Mouse (Mus musculus) G1E (cell line): ENCODE data around the gene Dmgdh.

Source experiments
- CTCF ChIP-seq: IDR thresholded peaks from 2 replicates; pipeline ENCODE4 v1.5.1; 2012; ENCODE audit warnings: low read depth, low read length, inconsistent platforms, mixed read lengths
- GATA1 ChIP-seq: IDR thresholded peaks from 2 replicates; pipeline ENCODE4 v1.6.1; 2012; ENCODE audit warnings: borderline replicate concordance, low read length, inconsistent platforms, mixed read lengths
- GATA2 ChIP-seq: IDR thresholded peaks from 2 replicates; pipeline ENCODE4 v1.6.1; 2012; ENCODE audit warnings: low read depth, low read length, inconsistent platforms, borderline replicate concordance

DNA sequence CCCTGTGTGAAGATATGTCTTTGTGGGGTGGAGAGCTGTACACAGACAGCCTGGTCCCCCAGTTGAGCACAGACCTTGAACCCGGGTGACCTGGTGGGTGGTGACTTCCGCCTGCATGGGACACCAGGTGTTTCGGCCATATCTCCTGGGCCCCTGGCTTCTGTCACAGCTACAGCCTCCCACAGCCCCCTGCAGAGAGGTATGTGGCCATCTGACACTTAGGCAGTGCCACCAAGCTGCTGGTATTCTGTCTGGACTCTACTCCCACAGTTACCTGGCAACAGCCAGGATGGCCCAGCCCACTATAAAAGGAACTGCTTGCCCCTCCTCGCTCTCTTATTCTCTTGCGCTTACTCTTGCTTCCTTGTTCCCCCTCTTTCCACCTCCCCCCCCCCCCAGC lies 16.3 kb upstream of the Dmgdh start:
- TF ChIP-seq CTCF = no peak
- no peak for TF ChIP-seq GATA1
- TF ChIP-seq GATA2 = no peak
